Mouse (Mus musculus): ENCODE results near the gene Atf5.
A peak's percentile ranks its signal among the peaks of the same experiment; 100 is the strongest.

Atf5 gene

GRCm38 (mm10) chr7:44816470-44817021, at the start of gene Atf5:
Gene Atf5 (minus strand): TSS chr7:44816658.
- DNase-seq (ENCODE audit: low spot score in 2 of 2): no peak

GRCm38 (mm10) chr7:44864595-44865542, 48.4 kb upstream of the Atf5 start:
- DNase-seq (ENCODE audit: low spot score in 2 of 2): no peak

DNA sequence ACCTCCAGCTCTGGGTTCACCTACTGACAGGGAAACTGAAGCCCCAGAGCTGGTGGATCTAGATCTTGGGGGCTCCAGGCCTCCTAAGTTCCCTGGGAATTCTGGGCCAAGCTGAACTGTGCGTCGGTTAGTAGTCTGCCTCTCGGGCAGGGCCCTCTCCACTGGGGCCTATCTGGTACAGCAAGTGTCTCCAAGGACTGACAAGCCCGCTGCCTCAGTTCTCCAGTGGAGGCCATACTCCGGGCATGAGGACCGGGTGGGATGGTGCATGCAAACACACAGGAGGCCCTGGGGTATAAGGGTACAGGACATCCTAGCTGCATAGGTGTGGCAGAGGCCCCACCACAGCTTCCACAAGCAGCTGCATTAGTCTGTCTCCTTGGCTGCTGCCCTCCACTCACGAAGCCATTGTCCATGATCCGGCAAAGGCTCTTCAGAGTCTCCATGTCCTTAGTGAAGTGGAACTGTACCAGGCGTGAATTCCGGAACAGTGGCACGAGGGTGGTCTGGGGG, 47.6 kb upstream of the Atf5 start:
- no peak for DNase-seq (ENCODE audit: low spot score in 2 of 2)

DNA sequence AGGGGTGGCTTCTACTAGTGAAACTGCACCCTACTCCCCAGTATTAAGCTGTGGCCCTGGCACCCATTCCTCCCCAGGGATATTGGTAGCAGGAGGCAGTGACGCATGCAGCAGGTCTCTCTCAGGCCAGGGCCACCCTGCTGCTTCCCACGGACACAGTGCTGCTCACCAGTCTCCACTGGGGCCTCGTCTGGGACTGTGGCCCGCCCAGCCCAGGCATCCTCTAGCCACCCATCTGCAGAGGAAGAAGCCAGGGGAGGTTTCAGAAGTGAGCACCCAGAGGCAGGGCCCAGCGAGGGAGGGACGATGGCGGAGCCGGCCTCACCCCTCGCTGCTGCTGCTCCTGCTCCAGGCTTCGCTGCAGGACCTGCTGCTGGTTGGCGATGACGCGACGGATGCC, 46.8 kb upstream of the Atf5 start:
- DNase-seq (ENCODE audit: low spot score in 2 of 2): no peak

DNA sequence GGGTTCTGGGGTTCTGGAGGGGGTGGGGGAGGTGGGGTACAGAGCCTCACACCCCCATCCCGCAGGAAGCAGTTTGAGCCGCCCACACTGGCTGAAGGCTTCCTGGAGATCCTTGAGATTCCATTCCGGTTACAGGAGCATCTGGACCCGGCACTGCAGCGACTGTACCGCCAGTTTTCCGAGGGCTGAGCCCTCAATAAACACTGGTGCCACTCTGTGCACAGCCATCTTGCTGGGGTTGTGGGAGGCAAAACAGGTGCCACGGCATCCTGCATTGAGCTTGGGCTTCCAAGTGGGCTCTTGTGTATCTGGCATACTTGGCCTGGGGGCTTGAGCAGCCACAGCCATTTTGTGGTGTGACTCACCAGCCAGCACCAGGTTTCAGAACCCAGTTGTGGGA, 46.0 kb upstream of the Atf5 start:
- DNase-seq (ENCODE audit: low spot score in 2 of 2): no peak

- no peak for DNase-seq (ENCODE audit: low spot score in 2 of 2)
Measured at GRCm38 (mm10) chr7:44861429-44861816, 45.0 kb upstream of the Atf5 start.

DNA sequence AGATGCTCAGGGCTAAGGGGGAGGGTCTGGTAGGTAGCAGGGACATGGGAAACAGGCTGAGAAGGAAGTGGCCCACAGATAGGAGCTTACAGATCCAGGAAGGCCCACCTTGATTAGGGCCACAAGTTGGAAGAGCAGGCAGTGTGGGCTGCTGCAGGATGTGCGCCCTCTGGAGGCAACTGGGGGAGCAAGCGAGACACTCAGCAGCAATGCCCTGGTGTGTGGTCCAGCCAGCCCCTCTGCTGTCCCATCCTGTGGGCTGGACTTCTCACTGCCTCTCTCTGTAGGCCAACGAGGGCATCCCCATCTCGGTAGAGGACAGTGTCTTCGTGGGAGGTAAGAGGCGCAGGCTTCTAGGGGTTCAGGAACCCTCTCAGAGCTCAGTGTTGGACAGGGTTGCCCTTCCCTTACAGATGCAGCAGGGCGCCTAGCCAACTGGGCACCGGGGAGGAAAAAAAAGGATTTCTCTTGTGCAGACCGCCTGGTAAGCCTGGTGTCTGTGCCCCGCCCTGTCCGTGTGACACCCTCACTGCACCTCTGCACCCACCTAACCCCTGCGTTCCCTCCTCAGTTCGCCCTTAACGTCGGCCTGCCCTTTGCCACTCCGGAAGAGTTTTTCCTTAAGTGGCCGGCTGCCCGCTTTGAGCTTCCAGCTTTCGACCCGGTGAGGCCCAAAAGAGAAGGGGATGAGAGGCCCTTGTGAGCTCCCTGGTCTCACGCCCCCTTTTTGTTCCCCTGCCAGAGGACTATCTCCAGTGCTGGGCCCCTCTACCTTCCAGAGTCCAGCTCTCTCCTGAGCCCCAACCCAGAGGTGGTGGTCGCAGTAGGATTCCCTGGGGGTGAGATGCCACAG, 44.3 kb upstream of the Atf5 start:
- peak; percentile 66 to 72 for DNase-seq (ENCODE audit: low spot score in 2 of 2)

GRCm38 (mm10) chr7:44859896-44860295, 43.4 kb upstream of the Atf5 start:
- DNase-seq (ENCODE audit: low spot score in 2 of 2): no peak

DNA sequence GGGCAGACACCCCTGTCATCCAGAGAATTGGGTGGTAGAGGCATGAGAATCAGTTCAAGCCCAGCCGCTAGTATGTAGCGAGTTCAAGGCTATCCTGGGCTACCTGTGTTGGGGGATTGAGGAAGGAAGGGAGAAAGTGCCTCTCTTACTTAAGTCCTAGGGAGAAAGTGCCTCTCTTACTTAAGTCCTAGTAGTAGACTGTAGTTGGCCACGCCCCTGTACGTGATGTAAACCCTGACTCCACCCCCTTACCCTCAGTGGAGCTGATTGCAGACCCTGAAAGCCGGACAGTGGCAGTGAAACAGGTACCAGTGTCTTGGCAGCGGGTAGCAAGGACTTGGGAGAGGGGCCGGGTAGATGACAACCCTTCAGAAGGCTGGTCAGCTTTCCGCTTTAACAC, 41.4 kb upstream of the Atf5 start:
- DNase-seq (ENCODE audit: low spot score in 2 of 2): no peak

- DNase-seq (ENCODE audit: low spot score in 2 of 2): peak; percentile 95
Measured at GRCm38 (mm10) chr7:44857042-44857552, 40.6 kb upstream of the Atf5 start, which contains the start of gene Pnkp. Gene Pnkp (plus strand): TSS chr7:44857139.

- no peak for DNase-seq (ENCODE audit: low spot score in 2 of 2)
Measured at GRCm38 (mm10) chr7:44856265-44856916, 39.9 kb upstream of the Atf5 start.

- no peak for DNase-seq (ENCODE audit: low spot score in 2 of 2)
Measured at GRCm38 (mm10) chr7:44855036-44855435, 38.6 kb upstream of the Atf5 start.

DNA sequence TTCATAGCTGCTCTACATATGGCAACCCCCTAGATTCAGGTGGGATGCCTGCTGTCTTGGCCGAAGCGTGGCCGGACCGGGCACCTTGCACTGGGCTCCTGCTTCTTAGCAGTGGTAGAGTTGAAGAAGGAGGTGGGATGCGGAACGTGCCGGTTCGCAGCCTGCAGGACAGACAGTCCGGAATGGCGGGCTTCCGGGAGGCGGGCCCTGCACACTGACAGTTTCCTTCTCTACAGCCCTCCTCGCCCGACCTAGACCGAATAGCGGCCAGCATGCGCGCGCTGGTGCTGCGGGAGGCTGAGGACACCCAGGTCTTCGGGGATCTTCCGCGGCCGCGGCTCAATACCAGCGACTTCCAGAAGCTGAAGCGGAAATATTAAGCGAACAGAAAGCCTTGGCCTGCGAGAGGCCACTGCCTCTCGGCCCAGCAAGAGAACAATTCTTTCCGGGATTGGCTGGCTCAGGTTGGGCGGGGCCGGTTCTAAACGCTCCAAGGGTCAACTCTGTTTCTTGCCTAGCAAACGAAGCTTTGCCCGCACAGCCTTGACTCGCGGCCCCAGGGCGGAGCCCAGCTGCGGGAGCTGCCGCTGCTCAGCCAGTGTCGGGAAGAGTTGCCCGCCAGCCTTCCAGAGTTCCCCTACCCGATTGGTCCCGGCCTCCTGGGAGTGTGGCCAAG, 38.0 kb upstream of the Atf5 start:
- peak; percentile 60 to 73 for DNase-seq (ENCODE audit: low spot score in 2 of 2)

GRCm38 (mm10) chr7:44853596-44854355, 37.3 kb upstream of the Atf5 start:
- no peak for DNase-seq (ENCODE audit: low spot score in 2 of 2)

DNA sequence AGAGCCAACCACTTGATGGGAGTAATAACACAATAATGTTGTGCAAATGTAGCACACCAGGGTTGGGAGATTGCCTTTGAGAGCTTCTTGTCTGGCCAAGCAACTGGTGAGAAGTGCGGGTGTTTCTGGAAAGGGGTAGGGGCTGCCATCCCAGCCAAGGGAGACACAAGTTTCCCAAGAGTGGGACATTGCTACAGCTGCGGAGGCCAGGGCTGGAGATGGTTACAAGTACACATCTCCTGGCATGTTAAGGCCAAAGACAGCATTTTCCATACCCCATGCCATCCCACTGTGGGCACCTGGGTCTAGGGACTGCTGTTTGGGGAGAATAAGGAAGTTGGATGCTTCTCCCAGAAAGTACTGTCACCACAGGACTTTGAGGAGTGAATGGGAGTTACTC, 36.6 kb upstream of the Atf5 start:
- no peak for DNase-seq (ENCODE audit: low spot score in 2 of 2)

- DNase-seq (ENCODE audit: low spot score in 2 of 2): no peak
Measured at GRCm38 (mm10) chr7:44852259-44853027, 36.0 kb upstream of the Atf5 start.

- DNase-seq (ENCODE audit: low spot score in 2 of 2): no peak
Measured at GRCm38 (mm10) chr7:44851625-44852234, 35.3 kb upstream of the Atf5 start.

DNA sequence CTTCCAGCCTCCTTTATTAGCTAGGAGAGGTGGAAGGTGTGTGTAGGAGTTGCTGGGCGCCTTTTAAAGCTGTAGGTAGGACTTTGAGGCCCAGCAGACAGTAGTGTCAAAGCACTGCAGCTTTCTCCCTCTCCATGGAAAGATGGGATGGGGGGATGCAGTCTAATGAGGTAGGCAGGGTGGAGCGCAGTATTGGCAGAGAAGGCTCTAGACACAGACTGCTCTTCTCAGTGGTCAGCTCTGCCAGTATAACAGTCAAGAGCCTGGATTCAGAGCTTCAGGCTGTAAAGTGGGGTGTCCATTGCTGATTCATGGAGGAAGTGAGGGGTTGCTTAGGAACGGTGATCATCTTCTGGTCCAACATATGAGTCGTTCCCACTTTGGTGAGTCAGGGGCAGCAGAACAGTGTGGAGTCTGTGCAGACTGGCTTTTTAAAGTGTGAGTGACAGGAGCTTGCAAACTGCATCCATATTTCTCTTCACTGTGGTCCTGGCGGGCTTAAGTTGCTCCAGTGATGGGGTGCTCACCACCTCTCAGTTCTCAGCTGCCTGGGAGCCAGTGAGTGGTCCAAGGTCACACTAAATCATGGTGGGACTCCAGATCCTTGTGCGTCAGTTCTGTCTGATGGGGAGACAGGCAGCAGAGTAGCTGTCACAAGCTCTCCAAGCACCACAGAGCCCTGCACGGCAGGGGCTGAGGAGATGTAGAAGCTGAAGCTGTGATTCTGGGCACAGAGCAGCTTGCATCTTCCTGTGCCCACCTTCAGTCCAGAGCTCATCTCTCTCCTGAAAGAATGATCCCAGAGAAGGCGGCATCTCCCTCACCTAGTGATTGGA, 34.5 kb upstream of the Atf5 start:
- DNase-seq (ENCODE audit: low spot score in 2 of 2): peak in 1 of 2 experiments; percentile 10

Measured in right cerebral cortex, adult 2 months (tissue).